Mouse (Mus musculus): ENCODE measurements around the gene Cd209g. TPM values are rescaled to one million over a fixed set of nuclear protein-coding genes. Genes with fewer than 3 reads are reported as not detected.

The Cd209g gene
- polyA plus RNA-seq, 1 experiment from 2014 or later = not detected

GRCm38 (mm10) chr8:4166881-4167525, 33.1 kb downstream of the Cd209g start:
- peak; percentile 7 for ATAC-seq
- 10% methylated on average over 10 of the region's 10 CpGs for WGBS

GRCm38 (mm10) chr8:4167918-4168317, 34.0 kb downstream of the Cd209g start:
- Histone ChIP-seq H3K4me1 (replicated peaks) (peaks cover 42% of the 10 kb centered on the region), H3K4me2 (replicated peaks) (peak overlapping the region; percentile 69), H3K4me3 (replicated peaks) (peak overlapping the region; percentile 91), H3K27ac (no peak overlapping the region), H3K9me3 (no peaks in the 10 kb centered on the region), H3K27me3 (no peaks in the 10 kb centered on the region), H3K9ac (replicated peaks) (no peak overlapping the region), H3K36me3 (peaks cover 14% of the 10 kb centered on the region)
- no peak for ATAC-seq
- 87% methylated on average over 1 of the region's 1 CpGs for WGBS

More at GRCm38 (mm10) chr8:4166881-4167525, 33.1 kb downstream of the Cd209g start:
- H3K27me3 ChIP-seq = no peaks in the 10 kb centered on the region
- peak overlapping the region; percentile 97 for H3K9ac ChIP-seq (replicated peaks)
- H3K9me3 ChIP-seq = no peaks in the 10 kb centered on the region
- peaks cover 9% of the 10 kb centered on the region for H3K36me3 ChIP-seq
- peak overlapping the region; percentile 91 for H3K4me3 ChIP-seq (replicated peaks)
- peaks cover 42% of the 10 kb centered on the region for H3K4me1 ChIP-seq (replicated peaks)
- peak overlapping the region; percentile 73 for H3K27ac ChIP-seq
- peak overlapping the region; percentile 69 for H3K4me2 ChIP-seq (replicated peaks)

GRCm38 (mm10) chr8:4172486-4172885, 38.6 kb downstream of the Cd209g start:
- H3K27me3 ChIP-seq = no peaks in the 10 kb centered on the region
- no peak overlapping the region for H3K4me3 ChIP-seq (replicated peaks)
- H3K9me3 ChIP-seq = no peaks in the 10 kb centered on the region
- 70% methylated on average over 3 of the region's 3 CpGs for WGBS
- H3K4me1 ChIP-seq (replicated peaks) = peaks cover 32% of the 10 kb centered on the region
- no peak overlapping the region for H3K27ac ChIP-seq
- ATAC-seq = no peak
- no peak overlapping the region for H3K9ac ChIP-seq (replicated peaks)
- H3K4me2 ChIP-seq (replicated peaks) = no peak overlapping the region
- H3K36me3 ChIP-seq = peaks cover 36% of the 10 kb centered on the region

GRCm38 (mm10) chr8:4174018-4174417, 40.1 kb downstream of the Cd209g start:
- Histone ChIP-seq H3K27ac (no peak overlapping the region), H3K27me3 (no peaks in the 10 kb centered on the region), H3K9me3 (no peaks in the 10 kb centered on the region), H3K4me3 (replicated peaks) (no peak overlapping the region), H3K9ac (replicated peaks) (no peak overlapping the region), H3K4me2 (replicated peaks) (no peak overlapping the region), H3K4me1 (replicated peaks) (peaks cover 16% of the 10 kb centered on the region), H3K36me3 (peaks cover 41% of the 10 kb centered on the region)
- 83% methylated on average over 2 of the region's 2 CpGs for WGBS
- ATAC-seq = no peak

- H3K9me3 ChIP-seq = no peaks in the 10 kb centered on the region
- H3K9ac ChIP-seq (replicated peaks) = no peak overlapping the region
- no peak for ATAC-seq
- 84% methylated on average over 8 of the region's 8 CpGs for WGBS
- H3K36me3 ChIP-seq = peaks cover 66% of the 10 kb centered on the region
- no peaks in the 10 kb centered on the region for H3K27me3 ChIP-seq
- H3K4me1 ChIP-seq (replicated peaks) = no peaks in the 10 kb centered on the region
- no peak overlapping the region for H3K4me2 ChIP-seq (replicated peaks)
- no peak overlapping the region for H3K27ac ChIP-seq
- no peak overlapping the region for H3K4me3 ChIP-seq (replicated peaks)
Measured at GRCm38 (mm10) chr8:4183409-4183808, 49.5 kb downstream of the Cd209g start.

- ATAC-seq = no peak
- no peak overlapping the region for H3K4me3 ChIP-seq (replicated peaks)
- H3K4me1 ChIP-seq (replicated peaks) = no peaks in the 10 kb centered on the region
- no peaks in the 10 kb centered on the region for H3K27me3 ChIP-seq
- H3K27ac ChIP-seq = no peak overlapping the region
- WGBS = 98% methylated on average over 2 of the region's 2 CpGs
- no peak overlapping the region for H3K4me2 ChIP-seq (replicated peaks)
- H3K9ac ChIP-seq (replicated peaks) = no peak overlapping the region
- peaks cover 82% of the 10 kb centered on the region for H3K36me3 ChIP-seq
- H3K9me3 ChIP-seq = no peaks in the 10 kb centered on the region
Measured at GRCm38 (mm10) chr8:4186151-4186550, 52.3 kb downstream of the Cd209g start.

Other genes with a start within 250 kb of the Cd209g start
- not detected in 2 replicates for gene Cd209b, start 207.3 kb upstream of the Cd209g start, polyA plus RNA-seq (2015; fragmentation: Nextera tagmentation; extraction: Ambion mirVana)
- gene Cd209c, start 179.4 kb upstream of the Cd209g start, polyA plus RNA-seq (2015; fragmentation: Nextera tagmentation; extraction: Ambion mirVana) = 0.40 and 0.75 TPM in 2 replicates
- gene Cd209f, start 28.3 kb upstream of the Cd209g start, polyA plus RNA-seq (2015; fragmentation: Nextera tagmentation; extraction: Ambion mirVana) = 0.23 TPM in 1 of 2 replicates, not detected in the other
- gene Evi5l, start 32.5 kb downstream of the Cd209g start, polyA plus RNA-seq (2015; fragmentation: Nextera tagmentation; extraction: Ambion mirVana) = 91.4 and 92.5 TPM in 2 replicates
- gene Prr36, start 83.4 kb downstream of the Cd209g start, polyA plus RNA-seq (2015; fragmentation: Nextera tagmentation; extraction: Ambion mirVana) = 44.2 and 52.1 TPM in 2 replicates
- gene Lrrc8e, start 92.7 kb downstream of the Cd209g start, polyA plus RNA-seq (2015; fragmentation: Nextera tagmentation; extraction: Ambion mirVana) = 0.17 TPM in 1 of 2 replicates, not detected in the other
- gene Map2k7, start 104.6 kb downstream of the Cd209g start, polyA plus RNA-seq (2015; fragmentation: Nextera tagmentation; extraction: Ambion mirVana) = 33.0 and 36.9 TPM in 2 replicates
- 0.90 and 1.2 TPM in 2 replicates for gene Gm49320, start 104.8 kb downstream of the Cd209g start, polyA plus RNA-seq (2015; fragmentation: Nextera tagmentation; extraction: Ambion mirVana)
- gene Tgfbr3l, start 114.1 kb downstream of the Cd209g start, polyA plus RNA-seq (2015; fragmentation: Nextera tagmentation; extraction: Ambion mirVana) = 8.0 and 8.5 TPM in 2 replicates
- gene Snapc2, start 119.0 kb downstream of the Cd209g start, polyA plus RNA-seq (2015; fragmentation: Nextera tagmentation; extraction: Ambion mirVana) = 62.7 and 64.1 TPM in 2 replicates
- gene Ctxn1, start 125.2 kb downstream of the Cd209g start, polyA plus RNA-seq (2015; fragmentation: Nextera tagmentation; extraction: Ambion mirVana) = 245 and 257 TPM in 2 replicates
- gene Timm44, start 141.8 kb downstream of the Cd209g start, polyA plus RNA-seq (2015; fragmentation: Nextera tagmentation; extraction: Ambion mirVana) = 44.5 and 45.1 TPM in 2 replicates
- gene Ccl25, start 191.1 kb downstream of the Cd209g start, polyA plus RNA-seq (2015; fragmentation: Nextera tagmentation; extraction: Ambion mirVana) = 20.0 and 23.2 TPM in 2 replicates
- 152 and 163 TPM in 2 replicates for gene Elavl1, start 191.3 kb downstream of the Cd209g start, polyA plus RNA-seq (2015; fragmentation: Nextera tagmentation; extraction: Ambion mirVana)

All from midbrain, embryonic 13.5 days (tissue).